Mouse (Mus musculus): ENCODE data around the gene Pxylp1.
A peak's percentile ranks its signal among the peaks of the same experiment; 100 is the strongest.

Gene Pxylp1

GRCm38 (mm10) chr9:96818822-96819481, 73.5 kb downstream of the Pxylp1 start:
- DNase-seq = no peak

- DNase-seq = peak; percentile 75 to 88
Observed at GRCm38 (mm10) chr9:96818128-96818821, 74.2 kb downstream of the Pxylp1 start.

- no peak for DNase-seq
Observed at GRCm38 (mm10) chr9:96811996-96812395, 80.5 kb downstream of the Pxylp1 start.

GRCm38 (mm10) chr9:96800131-96800825, 92.2 kb downstream of the Pxylp1 start:
- peak in 1 of 2 experiments; percentile 16 for DNase-seq

GRCm38 (mm10) chr9:96797311-96797710, 95.2 kb downstream of the Pxylp1 start:
- no peak for DNase-seq

GRCm38 (mm10) chr9:96795399-96795928, 97.0 kb downstream of the Pxylp1 start:
- DNase-seq = peak; percentile 56 to 68

GRCm38 (mm10) chr9:96794601-96795000, 97.9 kb downstream of the Pxylp1 start:
- no peak for DNase-seq

GRCm38 (mm10) chr9:96792543-96792942, 99.9 kb downstream of the Pxylp1 start:
- no peak for DNase-seq

- DNase-seq = peak in 1 of 2 experiments; percentile 19
Observed at GRCm38 (mm10) chr9:96790389-96791007, 102.0 kb downstream of the Pxylp1 start.

GRCm38 (mm10) chr9:96789906-96790305, 102.6 kb downstream of the Pxylp1 start:
- DNase-seq = no peak

GRCm38 (mm10) chr9:96787797-96788196, 104.7 kb downstream of the Pxylp1 start:
- DNase-seq = no peak

GRCm38 (mm10) chr9:96785871-96786342, 106.6 kb downstream of the Pxylp1 start:
- DNase-seq = no peak

GRCm38 (mm10) chr9:96785187-96785586, 107.3 kb downstream of the Pxylp1 start:
- no peak for DNase-seq

- DNase-seq = no peak
Observed at GRCm38 (mm10) chr9:96783667-96784066, 108.8 kb downstream of the Pxylp1 start.

- DNase-seq = no peak
Observed at GRCm38 (mm10) chr9:96783258-96783657, 109.2 kb downstream of the Pxylp1 start.

GRCm38 (mm10) chr9:96782062-96782461, 110.4 kb downstream of the Pxylp1 start:
- DNase-seq = no peak

Data from cerebellum, postnatal 10 days (tissue).